Mouse (Mus musculus) midbrain, embryonic 16.5 days (tissue): ENCODE measurements around the gene Ccdc90b. TPM values are rescaled to one million over a fixed set of nuclear protein-coding genes. Genes with fewer than 3 reads are reported as not detected.
A peak's percentile ranks its signal among the peaks of the same experiment; 100 is the strongest.

ENCODE experiments used
- ATAC-seq: fragments of 200-750 bp; cut with Nextera tagmentation; 2 replicates; pipeline ENCODE4 v1.8.0; 2017; ENCODE audit warnings: moderate TSS enrichment
- H3K27ac ChIP-seq: fragments of 300-500 bp; sonication (generic); 2 replicates; pipeline ENCODE4 v1.5.1; 2014; ENCODE audit warnings: mild to moderate bottlenecking, low read length, mixed read lengths
- H3K27me3 ChIP-seq: fragments of 300-500 bp; sonication (generic); 2 replicates; pipeline ENCODE4 v1.6.1; 2014; ENCODE audit warnings: low read depth, low read length, mixed read lengths; ENCODE audit not compliant: control insufficient read depth, insufficient read depth
- H3K36me3 ChIP-seq: fragments of 300-500 bp; sonication (generic); 2 replicates; pipeline ENCODE4 v1.6.1; 2014; ENCODE audit warnings: mild to moderate bottlenecking, low read length, moderate library complexity, mixed read lengths; ENCODE audit not compliant: control insufficient read depth, insufficient read depth
- H3K4me1 ChIP-seq: fragments of 300-500 bp; sonication (generic); 2 replicates; pipeline ENCODE4 v1.6.1; 2014; ENCODE audit warnings: mild to moderate bottlenecking, low read length, mixed read lengths; ENCODE audit not compliant: control insufficient read depth, insufficient read depth
- H3K4me2 ChIP-seq: fragments of 300-500 bp; sonication (generic); 2 replicates; pipeline ENCODE4 v1.6.1; 2014; ENCODE audit warnings: mild to moderate bottlenecking, low read length, mixed read lengths
- H3K4me3 ChIP-seq: fragments of 300-500 bp; sonication (generic); 2 replicates; pipeline ENCODE4 v1.5.1; 2014; ENCODE audit warnings: low read depth, mild to moderate bottlenecking, low read length, moderate library complexity, mixed read lengths
- H3K9ac ChIP-seq: fragments of 300-500 bp; sonication (generic); 2 replicates; pipeline ENCODE4 v1.6.1; 2014; ENCODE audit warnings: low read depth, low read length, mixed read lengths
- H3K9me3 ChIP-seq: fragments of 300-500 bp; sonication (generic); replicated peaks from 2 replicates; pipeline ENCODE4 v1.6.1; 2014; ENCODE audit warnings: mild to moderate bottlenecking, low read length, mixed read lengths; ENCODE audit not compliant: control insufficient read depth, poor library complexity, severe bottlenecking
- WGBS: fragments of 180-500 bp; shearing (Covaris S2); extraction: QIAGEN DNeasy Blood & Tissue Kit; methylation state at CpG from one replicate; pipeline ENCODE4 v1.1.7; 2014; 5-methylcytosine and 5-hydroxymethylcytosine counted together
- polyA plus RNA-seq: library from polyadenylated mRNA; unstranded; fragments of >200 nt; fragmentation: Nextera tagmentation; extraction: Ambion mirVana; gene quantifications from 2 replicates; pipeline ENCODE4 v1.2.1, GENCODE M21; 2015

Ccdc90b gene
- 58.3 and 64.0 TPM in 2 replicates for polyA plus RNA-seq

DNA sequence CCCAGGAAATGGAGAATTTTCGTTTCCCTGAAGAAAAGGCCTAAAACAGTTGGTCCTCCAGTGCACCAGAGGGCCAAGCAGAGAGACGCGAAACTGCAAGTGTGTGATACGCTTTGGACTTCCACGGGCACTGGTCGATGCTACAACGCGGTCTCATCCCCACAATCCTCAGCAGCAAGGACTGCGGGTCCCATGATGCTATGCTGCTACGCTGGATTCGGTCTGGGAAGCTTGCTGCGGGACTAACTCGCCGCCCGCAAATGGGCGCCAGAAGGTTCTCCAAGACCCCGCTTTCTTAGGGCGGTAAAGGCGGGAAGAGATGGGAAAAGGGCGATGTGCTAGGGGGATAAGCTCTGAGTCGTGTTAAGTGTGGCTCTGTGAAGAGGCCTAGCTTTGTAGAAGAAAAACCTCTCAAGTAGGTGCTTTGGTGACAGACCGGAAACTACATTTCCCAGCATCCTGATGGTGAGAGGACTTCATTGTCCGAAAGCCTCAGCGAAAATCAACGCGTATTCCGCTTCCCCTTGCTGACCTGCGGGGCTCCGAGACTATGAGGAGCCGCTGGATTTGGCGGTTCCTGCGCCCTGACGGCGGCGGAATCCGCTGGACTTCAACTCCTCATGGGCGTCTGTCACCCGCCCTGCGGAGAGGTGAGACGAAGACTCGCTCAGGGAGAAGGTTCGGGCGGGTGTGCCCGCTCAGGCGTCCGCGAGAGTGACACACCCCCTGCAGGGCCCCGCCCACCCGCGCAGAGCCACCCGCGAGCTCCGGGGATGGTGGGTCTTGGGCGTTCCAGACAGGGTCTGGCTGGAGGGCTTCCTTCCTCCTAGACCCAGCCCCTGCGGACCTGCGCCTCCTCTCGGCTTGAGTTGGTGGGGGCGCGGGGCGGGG is at the start of gene Ccdc90b:
Gene Ccdc90b, plus strand, starts transcription at position 164 of the 891 bp plus-strand sequence.
- no peaks in the 10 kb centered on the region for H3K9me3 ChIP-seq
- ATAC-seq, result peak; percentile 99
- WGBS, result under 1% methylated on average over 58 of the region's 60 CpGs
- peak within 1 kb of the TSS; percentile 73 for H3K4me2 ChIP-seq
- peaks cover 12% of the 10 kb centered on the region for H3K4me1 ChIP-seq
- H3K4me3 ChIP-seq, result peak within 1 kb of the TSS; percentile 91
- H3K27ac ChIP-seq, result peak within 1 kb of the TSS; percentile 98
- peak within 1 kb of the TSS; percentile 89 for H3K9ac ChIP-seq
- no peaks in the 10 kb centered on the region for H3K27me3 ChIP-seq
- no peaks in the 10 kb centered on the region for H3K36me3 ChIP-seq

- Histone ChIP-seq H3K27me3 (no peaks in the 10 kb centered on the region), H3K9me3 (no peaks in the 10 kb centered on the region), H3K4me3 (no peak overlapping the region), H3K9ac (no peak overlapping the region), H3K4me1 (no peaks in the 10 kb centered on the region), H3K4me2 (no peak overlapping the region), H3K27ac (peak overlapping the region; percentile 20; the same call in 1 of the 2 replicates), H3K36me3 (no peaks in the 10 kb centered on the region)
- 69% methylated on average over 3 of the region's 3 CpGs for WGBS
- 0 out of 2 replicates have a peak, but pooled peaks have one; percentile 39 for ATAC-seq
Observed at GRCm38 (mm10) chr7:92520397-92520796, 40.6 kb upstream of the Ccdc90b start.

- Histone ChIP-seq H3K27me3 (no peaks in the 10 kb centered on the region), H3K27ac (no peak overlapping the region), H3K4me1 (no peaks in the 10 kb centered on the region), H3K36me3 (no peaks in the 10 kb centered on the region), H3K4me3 (no peak overlapping the region), H3K9ac (no peak overlapping the region), H3K9me3 (no peaks in the 10 kb centered on the region), H3K4me2 (no peak overlapping the region)
- 33% methylated on average over 4 of the region's 4 CpGs for WGBS
- no peak for ATAC-seq
Observed at GRCm38 (mm10) chr7:92520820-92521219, 40.1 kb upstream of the Ccdc90b start.

GRCm38 (mm10) chr7:92529245-92529644 is 31.7 kb upstream of the Ccdc90b start:
- no peaks in the 10 kb centered on the region for H3K36me3 ChIP-seq

DNA sequence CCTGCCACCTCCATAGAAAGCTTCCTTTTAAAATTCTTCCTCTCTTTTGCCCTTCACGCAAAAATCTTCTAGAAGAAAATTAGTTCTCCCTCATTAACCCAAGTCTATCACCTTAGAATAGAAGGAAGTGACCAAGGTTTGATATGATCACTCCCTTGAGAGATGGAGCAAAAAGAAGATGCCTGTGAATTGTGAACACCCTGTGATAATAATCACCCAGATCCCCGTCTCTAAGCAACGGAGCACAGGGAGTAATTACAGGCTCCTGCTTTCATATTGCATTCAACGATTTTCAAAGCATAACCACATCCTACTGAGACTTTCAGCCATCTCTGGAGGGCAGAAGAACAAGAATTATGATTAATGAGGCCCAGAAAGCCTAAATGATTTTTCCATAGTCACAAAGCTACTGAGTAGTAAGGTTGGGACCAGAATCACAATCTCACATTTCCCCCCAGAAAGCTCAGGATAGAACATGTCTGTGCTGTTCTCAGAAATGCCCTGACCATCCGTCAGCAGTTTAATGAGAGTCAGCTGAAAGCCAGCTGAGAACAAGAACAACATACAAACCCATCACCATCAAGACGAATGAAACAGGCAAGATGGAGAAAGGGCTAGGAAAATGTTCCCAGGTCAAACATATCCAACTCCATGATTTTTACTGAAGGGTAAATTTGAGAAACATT is 28.5 kb upstream of the Ccdc90b start:
- Histone ChIP-seq H3K27me3 (no peaks in the 10 kb centered on the region), H3K9ac (no peak overlapping the region), H3K4me3 (no peak overlapping the region), H3K27ac (peak overlapping the region; percentile 79), H3K9me3 (no peaks in the 10 kb centered on the region), H3K4me2 (no peak overlapping the region), H3K36me3 (no peaks in the 10 kb centered on the region), H3K4me1 (peaks cover 8% of the 10 kb centered on the region; the same call in 1 of the 2 replicates)
- 15% methylated on average over 6 of the region's 6 CpGs for WGBS
- peak; percentile 92 for ATAC-seq

More at GRCm38 (mm10) chr7:92529245-92529644, 31.7 kb upstream of the Ccdc90b start:
- WGBS, result 86% methylated on average over 4 of the region's 4 CpGs
- ATAC-seq, result no peak
- Histone ChIP-seq H3K9me3 (no peaks in the 10 kb centered on the region), H3K4me2 (no peak overlapping the region), H3K9ac (no peak overlapping the region), H3K4me1 (peaks cover 8% of the 10 kb centered on the region; the same call in 1 of the 2 replicates), H3K27me3 (no peaks in the 10 kb centered on the region), H3K27ac (no peak overlapping the region), H3K4me3 (no peak overlapping the region)

GRCm38 (mm10) chr7:92546763-92547162 is 14.2 kb upstream of the Ccdc90b start:
- WGBS, result 78% methylated on average over 2 of the region's 2 CpGs
- H3K27ac ChIP-seq, result no peak overlapping the region
- H3K4me2 ChIP-seq, result no peak overlapping the region
- no peaks in the 10 kb centered on the region for H3K9me3 ChIP-seq
- no peak overlapping the region for H3K4me3 ChIP-seq
- H3K36me3 ChIP-seq, result no peaks in the 10 kb centered on the region
- no peak overlapping the region for H3K9ac ChIP-seq
- H3K4me1 ChIP-seq, result no peaks in the 10 kb centered on the region
- no peak for ATAC-seq
- H3K27me3 ChIP-seq, result no peaks in the 10 kb centered on the region

- H3K4me2 ChIP-seq, result no peak overlapping the region
- no peak overlapping the region for H3K4me3 ChIP-seq
- H3K27ac ChIP-seq, result no peak overlapping the region
- no peaks in the 10 kb centered on the region for H3K36me3 ChIP-seq
- no peaks in the 10 kb centered on the region for H3K4me1 ChIP-seq
- no peaks in the 10 kb centered on the region for H3K9me3 ChIP-seq
- no peak overlapping the region for H3K9ac ChIP-seq
- ATAC-seq, result peak; percentile 64
- WGBS, result 87% methylated on average over 6 of the region's 6 CpGs
- H3K27me3 ChIP-seq, result no peaks in the 10 kb centered on the region
Observed at GRCm38 (mm10) chr7:92550248-92550989, 10.5 kb upstream of the Ccdc90b start.

DNA sequence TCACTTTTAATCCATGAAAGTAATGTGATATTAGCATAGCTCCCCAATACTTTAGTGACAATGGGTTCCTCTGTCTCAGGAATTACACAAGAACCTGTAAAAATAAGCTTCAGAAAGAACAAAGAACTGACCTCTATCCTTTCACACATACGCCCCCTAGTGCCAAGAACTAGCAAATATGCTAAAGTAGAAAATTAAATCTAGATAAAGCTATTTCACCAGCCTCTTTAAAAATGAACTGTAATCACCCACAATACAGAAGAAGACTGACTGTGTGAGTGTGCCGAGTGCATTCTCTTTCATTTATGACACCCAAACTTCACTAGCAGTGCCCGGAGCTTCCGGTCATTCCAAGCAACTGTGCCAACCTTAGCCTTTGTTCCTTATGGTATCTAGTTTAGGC is 10.0 kb upstream of the Ccdc90b start:
- Histone ChIP-seq H3K36me3 (no peaks in the 10 kb centered on the region), H3K4me1 (no peaks in the 10 kb centered on the region), H3K27me3 (no peaks in the 10 kb centered on the region), H3K9me3 (no peaks in the 10 kb centered on the region), H3K27ac (no peak overlapping the region), H3K4me2 (no peak overlapping the region), H3K9ac (no peak overlapping the region), H3K4me3 (no peak overlapping the region)
- peak; percentile 83; the same call in 1 of the 2 replicates for ATAC-seq
- WGBS, result 56% methylated on average over 4 of the region's 4 CpGs
